Mouse (Mus musculus) neural tube, embryonic 15.5 days (tissue): Measurements from ENCODE around the gene Pkmyt1. TPM values are rescaled to one million over a fixed set of nuclear protein-coding genes. Genes with fewer than 3 reads are reported as not detected.

Experiments used
- ATAC-seq: fragments of 200-750 bp; cut with Nextera tagmentation; 2 replicates; pipeline ENCODE4 v1.8.0; 2017; ENCODE audit warnings: mild to moderate bottlenecking, moderate TSS enrichment, moderate library complexity; ENCODE audit not compliant: low FRiP score
- H3K27ac ChIP-seq: fragments of 300-500 bp; sonication (generic); replicated peaks from 2 replicates; pipeline ENCODE4 v1.5.1; 2015; ENCODE audit warnings: mild to moderate bottlenecking, inconsistent platforms
- H3K27me3 ChIP-seq: fragments of 300-500 bp; sonication (generic); replicated peaks from 2 replicates; pipeline ENCODE4 v1.6.1; 2015; ENCODE audit warnings: inconsistent platforms
- H3K36me3 ChIP-seq: fragments of 300-500 bp; sonication (generic); 2 replicates; pipeline ENCODE4 v1.6.1; 2015; ENCODE audit warnings: inconsistent platforms
- H3K4me1 ChIP-seq: fragments of 300-500 bp; sonication (generic); 2 replicates; pipeline ENCODE4 v1.6.1; 2015; ENCODE audit warnings: inconsistent platforms
- H3K4me2 ChIP-seq: fragments of 300-500 bp; sonication (generic); 2 replicates; pipeline ENCODE4 v1.6.1; 2015; ENCODE audit warnings: inconsistent platforms, mild to moderate bottlenecking, moderate library complexity
- H3K4me3 ChIP-seq: fragments of 300-500 bp; sonication (generic); replicated peaks from 2 replicates; pipeline ENCODE4 v1.5.1; 2015; ENCODE audit warnings: mild to moderate bottlenecking, inconsistent platforms
- H3K9ac ChIP-seq: fragments of 300-500 bp; sonication (generic); replicated peaks from 2 replicates; pipeline ENCODE4 v1.6.1; 2015; ENCODE audit warnings: mild to moderate bottlenecking, inconsistent platforms
- H3K9me3 ChIP-seq: fragments of 300-500 bp; sonication (generic); replicated peaks from 2 replicates; pipeline ENCODE4 v1.6.1; 2016; ENCODE audit warnings: inconsistent platforms
- WGBS: fragments of 180-500 bp; shearing (Covaris S2); methylation state at CpG from one replicate; pipeline ENCODE4 v1.1.7; 2015; ENCODE audit warnings: mixed read lengths; 5-methylcytosine and 5-hydroxymethylcytosine counted together
- polyA plus RNA-seq: library from polyadenylated mRNA; unstranded; fragments of >200 nt; fragmentation: Nextera tagmentation; extraction: Ambion mirVana; gene quantifications from 2 replicates; pipeline ENCODE4 v1.2.1, GENCODE M21; 2015

Pkmyt1 gene
- 17.5 and 26.7 TPM in 2 replicates for polyA plus RNA-seq

DNA sequence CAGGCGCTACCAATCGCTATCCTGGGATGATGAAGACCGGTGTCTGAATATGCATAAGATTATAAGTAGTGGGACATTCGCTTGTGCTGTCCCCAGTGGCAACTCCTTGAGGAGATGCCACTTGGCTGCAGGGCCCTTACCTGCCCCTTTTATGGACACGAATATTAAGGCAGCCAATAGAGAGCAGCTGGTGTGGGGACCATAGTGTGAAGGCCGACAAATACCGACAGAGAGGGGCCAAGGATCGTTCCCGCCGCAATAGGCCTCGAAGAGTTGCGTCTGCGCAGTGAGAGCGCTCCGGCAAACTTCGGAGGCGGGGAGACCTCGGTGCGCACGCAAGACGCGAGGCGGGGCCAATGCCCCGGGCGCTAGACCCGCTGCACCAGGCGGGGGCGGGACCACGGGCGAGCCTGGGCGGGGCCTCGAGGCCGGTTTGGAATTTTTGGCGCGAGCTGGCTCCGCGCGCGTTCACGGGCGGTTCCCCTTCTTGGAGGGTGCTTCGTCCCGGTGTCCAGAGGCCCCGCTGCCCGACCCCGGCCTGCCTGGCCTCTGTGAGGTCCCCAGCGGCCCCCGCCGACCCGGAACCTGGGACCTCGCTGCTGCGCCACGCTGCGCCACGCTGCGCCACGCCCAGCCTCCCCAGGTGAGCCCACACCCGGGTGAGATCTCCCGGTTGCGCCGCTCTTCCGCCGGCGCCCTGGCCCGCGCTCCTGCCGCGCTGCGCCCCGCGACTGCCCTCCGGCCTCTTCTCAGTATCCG lies at the start of gene Pkmyt1:
Pkmyt1 (plus strand) TSS at position 338 of the 759 bp plus-strand sequence.
- Histone ChIP-seq H3K27ac (peak within 1 kb of the TSS; percentile 73), H3K9ac (peak within 1 kb of the TSS; percentile 61), H3K4me1 (peaks cover 11% of the 10 kb centered on the region), H3K27me3 (no peaks in the 10 kb centered on the region), H3K4me3 (peak within 1 kb of the TSS; percentile 88), H3K36me3 (no peaks in the 10 kb centered on the region), H3K4me2 (peak within 1 kb of the TSS; percentile 96), H3K9me3 (no peaks in the 10 kb centered on the region)
- WGBS, result under 1% methylated on average over 73 of the region's 73 CpGs
- peak; percentile 95 for ATAC-seq

DNA sequence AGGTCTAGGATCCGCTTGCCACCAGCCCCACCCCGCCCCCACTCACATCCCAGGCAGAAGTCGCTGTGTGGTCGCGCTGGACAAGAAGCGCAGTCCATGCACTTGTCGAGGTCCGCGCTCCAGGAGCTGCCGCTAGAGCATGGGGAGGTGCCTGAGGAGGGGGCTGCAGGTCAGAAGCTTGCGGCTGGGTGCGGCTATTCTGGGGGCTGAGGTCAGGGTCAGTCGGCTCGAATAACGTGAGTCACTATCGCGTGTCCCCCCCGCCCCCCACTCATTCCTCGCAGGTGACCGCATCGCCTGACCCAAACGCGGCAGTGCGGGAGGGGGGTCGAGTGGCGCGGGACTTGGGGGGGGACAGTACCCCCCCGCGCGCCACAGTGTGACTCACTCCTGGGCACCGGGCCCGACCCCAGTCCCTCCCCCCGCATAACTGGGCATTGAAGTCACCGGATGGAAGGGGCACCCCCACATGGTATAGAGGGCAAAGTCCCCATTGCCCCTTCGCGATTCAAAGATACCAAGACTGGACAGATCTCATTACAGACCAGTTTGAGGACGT lies 49.6 kb upstream of the Pkmyt1 start:
- H3K27me3 ChIP-seq, result peaks cover 59% of the 10 kb centered on the region
- peak overlapping the region; percentile 53 for H3K4me3 ChIP-seq
- H3K9ac ChIP-seq, result peak overlapping the region; percentile 57
- WGBS, result under 1% methylated on average over 35 of the region's 37 CpGs
- H3K4me2 ChIP-seq, result peak overlapping the region; percentile 95
- H3K36me3 ChIP-seq, result no peaks in the 10 kb centered on the region
- H3K27ac ChIP-seq, result no peak overlapping the region
- H3K4me1 ChIP-seq, result peaks cover 57% of the 10 kb centered on the region
- no peak for ATAC-seq
- H3K9me3 ChIP-seq, result no peaks in the 10 kb centered on the region

DNA sequence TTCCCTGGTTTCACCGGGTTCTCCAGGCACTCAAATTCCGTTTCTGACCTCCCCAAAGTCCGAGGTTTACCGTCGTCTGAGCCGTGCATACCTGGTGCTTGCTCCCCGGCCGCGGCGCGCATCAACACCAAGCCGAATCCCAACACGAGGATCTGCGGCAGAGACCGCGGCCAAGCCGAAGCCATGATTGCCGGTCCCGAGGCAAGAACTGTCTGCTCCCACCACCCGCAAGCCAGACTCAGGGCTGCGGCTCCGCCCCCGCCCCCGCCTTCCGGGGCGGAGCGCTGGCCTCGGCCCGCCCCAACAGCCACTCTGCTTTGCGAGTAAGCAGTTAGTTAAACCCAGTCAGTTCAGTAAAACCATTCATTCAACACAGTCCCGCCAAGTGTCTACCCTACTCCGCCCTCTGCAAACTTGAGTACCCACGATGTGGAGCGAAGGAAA lies 48.9 kb upstream of the Pkmyt1 start, which contains the start of gene Tnfrsf12a:
Tnfrsf12a (minus strand) TSS at position 233 of the 444 bp plus-strand sequence.
- Histone ChIP-seq H3K4me2 (peak within 1 kb of the TSS; percentile 95), H3K27ac (no peak within 1 kb of the TSS), H3K27me3 (peaks cover 66% of the 10 kb centered on the region), H3K36me3 (no peaks in the 10 kb centered on the region), H3K4me3 (peak within 1 kb of the TSS; percentile 53), H3K4me1 (peaks cover 54% of the 10 kb centered on the region), H3K9me3 (no peaks in the 10 kb centered on the region), H3K9ac (peak within 1 kb of the TSS; percentile 57)
- WGBS, result under 1% methylated on average over 34 of the region's 34 CpGs
- peak; percentile 21; the same call in 1 of the 2 replicates for ATAC-seq

- ATAC-seq, result no peak
- no peak within 1 kb of the TSS for H3K9ac ChIP-seq
- 0 out of 2 replicates have a peak within 1 kb of the TSS, but pooled peaks have one; percentile 0 for H3K4me3 ChIP-seq
Observed at GRCm38 (mm10) chr17:23679127-23679835, 46.9 kb upstream of the Pkmyt1 start, which contains the start of gene Cldn6. TSS of gene Cldn6 (plus strand) at chr17:23679249.

DNA sequence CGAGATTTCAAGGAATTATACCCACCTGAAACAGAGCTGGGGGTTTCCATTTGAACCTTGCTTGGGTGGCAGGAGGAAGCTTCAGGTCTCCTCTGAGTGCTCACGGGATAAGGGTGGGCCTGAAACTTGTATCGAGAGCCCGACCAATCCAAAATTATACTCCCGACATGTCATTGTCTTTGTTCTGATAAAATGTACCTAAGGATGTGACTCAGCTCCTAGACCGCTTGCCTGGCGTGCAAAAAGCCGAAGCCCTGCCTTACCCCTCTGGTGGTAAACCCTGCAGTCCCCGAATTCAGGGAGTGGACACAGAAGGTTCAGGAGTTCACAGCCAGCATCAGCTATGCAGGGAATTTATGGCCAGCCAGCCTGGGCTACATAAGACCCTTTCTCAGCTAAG lies 45.8 kb upstream of the Pkmyt1 start:
- WGBS, result 66% methylated on average over 9 of the region's 9 CpGs
- Histone ChIP-seq H3K4me1 (peaks cover 35% of the 10 kb centered on the region), H3K4me2 (no peak overlapping the region), H3K9me3 (no peaks in the 10 kb centered on the region), H3K27me3 (peaks cover 89% of the 10 kb centered on the region), H3K9ac (no peak overlapping the region), H3K27ac (no peak overlapping the region), H3K4me3 (no peak overlapping the region), H3K36me3 (no peaks in the 10 kb centered on the region)
- no peak for ATAC-seq

More at GRCm38 (mm10) chr17:23679127-23679835, 46.9 kb upstream of the Pkmyt1 start, which contains the start of gene Cldn6:
- H3K27ac ChIP-seq, result no peak within 1 kb of the TSS
- 3% methylated on average over 38 of the region's 38 CpGs for WGBS
- H3K36me3 ChIP-seq, result no peaks in the 10 kb centered on the region
- peaks cover 86% of the 10 kb centered on the region for H3K27me3 ChIP-seq
- peaks cover 46% of the 10 kb centered on the region for H3K4me1 ChIP-seq
- H3K4me2 ChIP-seq, result peak within 1 kb of the TSS; percentile 11
- H3K9me3 ChIP-seq, result no peaks in the 10 kb centered on the region

DNA sequence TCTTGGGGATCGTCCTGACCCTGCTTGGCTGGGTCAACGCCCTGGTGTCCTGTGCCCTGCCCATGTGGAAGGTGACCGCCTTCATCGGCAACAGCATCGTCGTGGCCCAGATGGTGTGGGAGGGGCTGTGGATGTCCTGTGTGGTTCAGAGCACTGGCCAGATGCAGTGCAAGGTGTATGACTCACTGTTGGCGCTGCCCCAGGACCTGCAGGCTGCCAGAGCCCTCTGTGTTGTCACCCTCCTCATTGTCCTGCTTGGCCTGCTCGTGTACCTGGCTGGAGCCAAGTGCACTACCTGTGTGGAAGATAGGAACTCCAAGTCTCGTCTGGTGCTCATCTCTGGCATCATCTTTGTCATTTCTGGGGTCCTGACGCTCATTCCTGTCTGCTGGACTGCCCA lies 45.0 kb upstream of the Pkmyt1 start:
- Histone ChIP-seq H3K27me3 (peaks cover 83% of the 10 kb centered on the region), H3K4me3 (no peak overlapping the region), H3K27ac (no peak overlapping the region), H3K4me1 (peaks cover 28% of the 10 kb centered on the region), H3K4me2 (no peak overlapping the region), H3K9me3 (no peaks in the 10 kb centered on the region), H3K36me3 (no peaks in the 10 kb centered on the region), H3K9ac (no peak overlapping the region)
- ATAC-seq, result no peak
- WGBS, result 77% methylated on average over 10 of the region's 10 CpGs

DNA sequence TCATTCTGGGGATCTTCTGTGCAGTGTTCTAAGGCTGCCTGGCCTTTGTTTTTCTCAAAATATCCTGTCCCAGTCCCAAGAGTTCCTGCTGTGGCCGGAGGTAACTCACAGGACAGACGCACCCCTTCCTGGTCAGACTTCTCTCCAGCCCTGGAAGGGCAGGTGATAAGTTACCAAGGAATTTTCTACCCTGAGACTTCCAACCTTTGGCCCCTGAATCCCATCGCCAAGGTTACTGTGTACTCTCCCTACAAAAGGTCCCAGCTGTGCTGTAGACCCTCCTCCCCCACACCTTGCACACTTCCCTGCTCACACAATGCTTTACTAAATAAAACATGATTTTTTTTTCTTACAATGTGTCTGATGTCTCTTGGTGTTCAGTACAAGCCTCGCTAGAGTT lies 44.0 kb upstream of the Pkmyt1 start:
- Histone ChIP-seq H3K4me3 (no peak overlapping the region), H3K9ac (no peak overlapping the region), H3K27ac (no peak overlapping the region), H3K36me3 (no peaks in the 10 kb centered on the region), H3K27me3 (peaks cover 75% of the 10 kb centered on the region), H3K4me2 (no peak overlapping the region), H3K4me1 (peaks cover 18% of the 10 kb centered on the region), H3K9me3 (no peaks in the 10 kb centered on the region)
- 65% methylated on average over 4 of the region's 4 CpGs for WGBS
- no peak for ATAC-seq

GRCm38 (mm10) chr17:23682530-23682929 lies 43.6 kb upstream of the Pkmyt1 start:
- H3K9ac ChIP-seq, result no peak overlapping the region
- H3K4me2 ChIP-seq, result no peak overlapping the region
- no peaks in the 10 kb centered on the region for H3K36me3 ChIP-seq
- 65% methylated on average over 3 of the region's 3 CpGs for WGBS
- H3K4me3 ChIP-seq, result no peak overlapping the region
- H3K9me3 ChIP-seq, result no peaks in the 10 kb centered on the region
- peaks cover 74% of the 10 kb centered on the region for H3K27me3 ChIP-seq
- H3K4me1 ChIP-seq, result peaks cover 13% of the 10 kb centered on the region
- H3K27ac ChIP-seq, result no peak overlapping the region
- no peak for ATAC-seq

GRCm38 (mm10) chr17:23683226-23683625 lies 42.9 kb upstream of the Pkmyt1 start:
- ATAC-seq, result 0 out of 2 replicates have a peak, but pooled peaks have one; percentile 35
- H3K9ac ChIP-seq, result no peak overlapping the region
- H3K27me3 ChIP-seq, result peaks cover 68% of the 10 kb centered on the region
- no peaks in the 10 kb centered on the region for H3K36me3 ChIP-seq
- no peak overlapping the region for H3K27ac ChIP-seq
- no peak overlapping the region for H3K4me2 ChIP-seq
- no peak overlapping the region for H3K4me3 ChIP-seq
- H3K4me1 ChIP-seq, result peaks cover 11% of the 10 kb centered on the region
- H3K9me3 ChIP-seq, result no peaks in the 10 kb centered on the region
- WGBS, result 16% methylated on average over 15 of the region's 15 CpGs

DNA sequence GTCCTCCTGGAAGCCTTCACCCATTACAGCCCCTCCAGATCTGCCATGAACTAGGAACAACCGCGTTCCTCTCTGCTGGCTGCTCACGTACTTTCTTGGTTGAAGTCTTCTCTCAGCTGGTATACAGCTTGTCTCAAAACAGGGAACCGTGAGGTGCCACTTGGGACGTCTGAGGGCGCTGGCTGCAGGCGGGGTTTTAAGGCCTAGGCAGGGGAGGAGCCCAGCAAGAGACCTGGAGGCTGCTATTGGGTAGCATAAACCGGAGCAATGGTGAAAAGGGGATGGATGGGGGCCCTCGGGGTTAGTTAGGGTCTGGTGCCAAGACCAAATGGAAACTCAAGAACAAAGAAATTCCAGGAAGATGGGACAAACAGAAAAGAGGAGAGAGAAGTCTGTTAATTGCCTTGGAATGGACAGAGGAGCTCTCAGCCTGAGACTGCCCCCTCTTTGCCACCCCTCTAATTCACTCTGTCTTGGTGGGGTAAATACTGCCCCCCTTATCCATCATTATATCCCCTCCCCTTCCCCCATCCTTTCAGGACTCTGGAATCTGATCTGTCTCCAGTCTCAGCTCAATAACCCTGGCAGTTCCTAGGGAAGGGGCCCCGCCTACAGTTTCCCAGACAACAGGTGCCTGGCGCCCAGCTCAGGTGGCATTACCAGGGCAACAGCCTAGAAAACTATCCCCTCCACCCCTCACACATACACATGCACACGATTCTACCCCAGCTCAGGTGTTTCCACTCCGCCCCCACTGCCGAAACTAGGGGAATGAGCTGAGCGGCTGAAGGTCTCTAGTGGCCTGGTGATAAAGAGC lies 42.1 kb upstream of the Pkmyt1 start, which contains the start of gene Cldn9:
Cldn9 (minus strand) TSS at position 171 of the 817 bp plus-strand sequence.
- no peak within 1 kb of the TSS for H3K27ac ChIP-seq
- H3K9me3 ChIP-seq, result no peaks in the 10 kb centered on the region
- H3K9ac ChIP-seq, result no peak within 1 kb of the TSS
- H3K4me3 ChIP-seq, result no peak within 1 kb of the TSS
- H3K27me3 ChIP-seq, result peaks cover 60% of the 10 kb centered on the region
- H3K36me3 ChIP-seq, result no peaks in the 10 kb centered on the region
- peaks cover 11% of the 10 kb centered on the region for H3K4me1 ChIP-seq
- no peak for ATAC-seq
- H3K4me2 ChIP-seq, result no peak within 1 kb of the TSS
- WGBS, result 12% methylated on average over 15 of the region's 15 CpGs

DNA sequence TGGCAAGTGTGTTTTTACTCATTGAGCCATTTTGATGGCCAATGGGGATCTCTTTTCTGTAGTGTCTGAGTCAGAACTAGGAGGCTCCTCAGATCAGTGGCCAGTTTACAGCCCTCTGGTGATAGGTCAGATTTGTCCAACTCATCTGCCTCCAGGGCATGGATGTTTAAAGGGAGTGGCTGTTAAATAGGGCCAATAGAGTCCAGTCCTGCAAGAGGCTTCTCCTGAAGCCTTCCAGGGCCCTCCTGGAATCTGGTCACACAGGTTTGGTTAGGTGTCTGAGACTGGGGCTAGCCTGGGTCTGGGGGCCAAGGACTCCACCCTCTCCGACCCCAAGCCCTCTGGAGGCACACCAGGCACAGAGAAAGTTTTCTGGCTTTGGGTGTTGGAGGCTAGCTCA lies 31.6 kb upstream of the Pkmyt1 start:
- Histone ChIP-seq H3K9me3 (no peaks in the 10 kb centered on the region), H3K9ac (no peak overlapping the region), H3K4me3 (no peak overlapping the region), H3K4me1 (peaks cover 7% of the 10 kb centered on the region), H3K27me3 (peaks cover 25% of the 10 kb centered on the region), H3K27ac (no peak overlapping the region), H3K4me2 (no peak overlapping the region), H3K36me3 (no peaks in the 10 kb centered on the region)
- 71% methylated on average over 1 of the region's 1 CpGs for WGBS
- ATAC-seq, result no peak
